Mouse (Mus musculus): ENCODE measurements around the gene R3hdm1. TPM values are rescaled to one million over a fixed set of nuclear protein-coding genes. Genes with fewer than 3 reads are reported as not detected.
A peak's percentile ranks its signal among the peaks of the same experiment; 100 is the strongest.

R3hdm1 gene
- 80.5 and 93.4 TPM in 2 replicates for polyA plus RNA-seq (2015; fragmentation: Nextera tagmentation; extraction: Ambion mirVana)

DNA sequence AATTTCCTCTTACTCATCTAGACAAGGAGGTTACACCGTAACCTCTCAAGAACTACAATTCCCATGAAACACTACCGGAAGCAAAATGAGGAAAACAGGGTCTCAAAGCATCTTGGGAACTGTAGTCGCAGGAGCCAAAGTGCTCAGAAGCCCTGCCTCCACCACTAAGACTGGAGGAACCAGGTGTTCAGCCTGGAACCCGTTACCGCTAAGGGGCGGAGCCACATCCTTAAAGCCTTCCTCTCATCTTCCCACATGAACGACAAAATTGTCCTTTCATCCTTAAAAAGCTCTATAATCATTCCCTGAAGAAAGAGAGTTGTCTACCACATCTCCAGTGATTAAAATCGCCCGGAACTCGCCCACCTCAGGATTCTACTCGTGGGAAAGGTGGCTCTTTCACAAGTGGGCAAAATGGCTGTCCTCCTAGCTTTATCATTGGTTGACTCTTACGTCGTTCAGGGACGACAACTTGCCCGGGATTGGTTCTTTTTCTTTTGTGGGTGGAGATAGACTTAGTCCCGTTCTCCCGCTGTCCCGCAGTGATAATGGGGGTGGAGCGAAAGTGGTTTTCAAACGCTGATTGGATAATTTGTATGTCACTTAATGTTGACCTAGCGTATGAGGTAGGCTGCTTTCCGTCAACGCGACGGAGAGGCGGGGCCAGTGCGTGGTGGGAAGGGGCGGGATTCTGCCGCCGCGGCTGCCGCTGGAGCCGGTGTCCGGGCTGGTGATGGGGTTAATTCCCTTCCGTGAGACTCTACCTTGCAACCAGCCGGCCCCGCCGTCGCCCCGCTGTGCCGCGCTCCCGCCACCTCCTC is at the start of gene R3hdm1, which contains the start of gene Zranb3:
R3hdm1 (plus strand) TSS at position 661 of the 821 bp plus-strand sequence.
Zranb3 (minus strand) TSS at position 407 of the 821 bp plus-strand sequence.
- peaks cover 28% of the 10 kb centered on the region for H3K4me1 ChIP-seq (replicated peaks)
- peak; percentile 99 for ATAC-seq (ENCODE audit: low read depth)

GRCm38 (mm10) chr1:128057269-128057668 is 45.8 kb upstream of the R3hdm1 start:
- Histone ChIP-seq H3K9ac (no peak overlapping the region), H3K9me3 (no peaks in the 10 kb centered on the region), H3K36me3 (no peaks in the 10 kb centered on the region), H3K4me1 (replicated peaks) (no peaks in the 10 kb centered on the region), H3K4me2 (no peak overlapping the region), H3K27me3 (no peaks in the 10 kb centered on the region), H3K4me3 (no peak overlapping the region), H3K27ac (replicated peaks) (no peak overlapping the region)
- ATAC-seq (ENCODE audit: low read depth), result no peak
- WGBS, result 95% methylated on average over 4 of the region's 4 CpGs

More for the DNA sequence above, at the start of gene R3hdm1, which contains the start of gene Zranb3:
- peak within 1 kb of the TSS; percentile 76 for H3K4me2 ChIP-seq
- WGBS, result under 1% methylated on average over 43 of the region's 43 CpGs
- peak within 1 kb of the TSS; percentile 97 for H3K27ac ChIP-seq (replicated peaks)
- H3K36me3 ChIP-seq, result no peaks in the 10 kb centered on the region
- H3K27me3 ChIP-seq, result no peaks in the 10 kb centered on the region
- peak within 1 kb of the TSS; percentile 94 for H3K4me3 ChIP-seq
- peak within 1 kb of the TSS; percentile 95 for H3K9ac ChIP-seq
- no peaks in the 10 kb centered on the region for H3K9me3 ChIP-seq

- 97% methylated on average over 5 of the region's 5 CpGs for WGBS
- no peak overlapping the region for H3K4me2 ChIP-seq
- no peaks in the 10 kb centered on the region for H3K36me3 ChIP-seq
- no peak overlapping the region for H3K9ac ChIP-seq
- no peak for ATAC-seq (ENCODE audit: low read depth)
- H3K4me3 ChIP-seq, result no peak overlapping the region
- no peaks in the 10 kb centered on the region for H3K9me3 ChIP-seq
- no peaks in the 10 kb centered on the region for H3K27me3 ChIP-seq
- H3K4me1 ChIP-seq (replicated peaks), result no peaks in the 10 kb centered on the region
- no peak overlapping the region for H3K27ac ChIP-seq (replicated peaks)
These were observed 44.5 kb upstream of the R3hdm1 start for GRCm38 (mm10) chr1:128058625-128059024.

DNA sequence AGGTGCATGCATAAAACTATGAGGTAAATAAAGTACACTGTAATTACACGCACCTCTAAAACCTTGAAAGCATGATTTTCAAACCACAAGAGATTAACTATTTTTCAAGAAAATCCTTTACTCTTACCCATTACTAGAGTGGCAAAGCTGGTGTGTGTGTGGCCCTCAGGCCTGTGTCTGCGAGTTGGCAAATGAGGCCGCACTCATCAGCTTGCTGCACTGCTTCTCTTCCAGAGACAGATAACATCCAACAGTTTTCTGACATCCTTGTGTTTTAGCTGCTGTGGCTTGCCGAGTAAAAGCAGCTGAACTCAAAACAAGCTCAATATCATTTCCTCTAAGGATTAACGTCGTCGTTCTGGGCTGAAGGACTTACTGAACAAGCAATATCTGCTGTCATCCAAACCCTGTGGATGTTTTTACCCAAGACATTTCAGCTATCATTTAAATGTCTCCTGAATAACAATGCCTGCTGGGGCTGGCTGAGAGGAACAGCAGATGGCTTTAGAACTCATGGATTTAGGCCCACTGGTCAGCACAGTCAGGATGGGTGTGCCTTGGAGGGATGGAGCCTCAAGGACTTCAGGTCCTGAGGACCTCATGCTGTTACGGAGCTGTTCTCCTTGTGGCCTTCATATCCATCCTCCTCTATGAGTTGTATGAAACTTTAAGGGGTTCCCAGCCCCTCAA is 42.3 kb upstream of the R3hdm1 start:
- no peaks in the 10 kb centered on the region for H3K9me3 ChIP-seq
- H3K27me3 ChIP-seq, result no peaks in the 10 kb centered on the region
- H3K4me2 ChIP-seq, result no peak overlapping the region
- no peaks in the 10 kb centered on the region for H3K36me3 ChIP-seq
- no peak overlapping the region for H3K4me3 ChIP-seq
- no peak overlapping the region for H3K27ac ChIP-seq (replicated peaks)
- WGBS, result 78% methylated on average over 8 of the region's 8 CpGs
- ATAC-seq (ENCODE audit: low read depth), result no peak
- H3K9ac ChIP-seq, result no peak overlapping the region
- H3K4me1 ChIP-seq (replicated peaks), result no peaks in the 10 kb centered on the region

GRCm38 (mm10) chr1:128061401-128061800 is 41.7 kb upstream of the R3hdm1 start:
- Histone ChIP-seq H3K27ac (replicated peaks) (no peak overlapping the region), H3K9ac (no peak overlapping the region), H3K4me2 (no peak overlapping the region), H3K4me1 (replicated peaks) (no peaks in the 10 kb centered on the region), H3K4me3 (no peak overlapping the region), H3K9me3 (no peaks in the 10 kb centered on the region), H3K27me3 (no peaks in the 10 kb centered on the region), H3K36me3 (no peaks in the 10 kb centered on the region)
- ATAC-seq (ENCODE audit: low read depth), result no peak
- 88% methylated on average over 1 of the region's 1 CpGs for WGBS

DNA sequence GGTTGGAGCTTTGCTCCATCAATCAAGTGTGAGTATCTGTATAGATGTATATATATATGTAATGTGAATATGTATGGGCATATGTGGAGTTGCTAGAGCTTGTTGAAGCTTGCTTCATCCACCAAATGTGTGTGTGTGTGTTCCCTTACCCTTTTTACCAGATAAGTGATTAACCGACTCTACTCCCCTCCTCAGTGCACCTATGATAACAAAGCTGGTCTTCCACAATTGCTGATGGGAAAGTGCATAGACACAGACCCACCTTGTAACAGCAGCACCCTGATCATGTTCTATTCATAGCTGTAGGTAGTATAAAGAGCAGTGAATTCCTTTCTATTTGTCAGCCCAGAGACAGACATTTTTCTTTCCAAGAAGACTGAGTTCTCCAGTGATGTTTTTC is 40.9 kb upstream of the R3hdm1 start:
- no peak overlapping the region for H3K4me3 ChIP-seq
- H3K9me3 ChIP-seq, result no peaks in the 10 kb centered on the region
- no peaks in the 10 kb centered on the region for H3K27me3 ChIP-seq
- ATAC-seq (ENCODE audit: low read depth), result no peak
- H3K4me2 ChIP-seq, result no peak overlapping the region
- H3K36me3 ChIP-seq, result no peaks in the 10 kb centered on the region
- 86% methylated on average over 1 of the region's 1 CpGs for WGBS
- no peaks in the 10 kb centered on the region for H3K4me1 ChIP-seq (replicated peaks)
- no peak overlapping the region for H3K27ac ChIP-seq (replicated peaks)
- H3K9ac ChIP-seq, result no peak overlapping the region

DNA sequence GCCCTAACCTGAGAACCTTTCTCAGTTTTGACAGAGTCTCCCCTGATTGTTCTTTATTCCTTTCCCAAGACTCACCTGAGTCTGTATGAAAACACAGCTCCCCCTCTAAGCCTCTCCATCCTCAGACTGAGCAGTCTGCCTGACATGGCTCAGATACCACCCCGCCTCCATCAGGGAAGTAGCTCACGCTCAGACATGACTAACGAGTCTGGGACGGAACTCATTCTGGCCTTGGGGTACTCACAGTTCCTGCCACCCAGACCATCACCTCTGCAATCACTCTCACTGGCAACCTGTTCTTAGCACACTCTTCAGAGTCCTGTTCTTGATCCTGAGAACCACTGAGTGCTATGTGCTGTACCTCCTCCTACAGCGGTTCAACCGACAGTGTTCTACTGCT is 38.4 kb upstream of the R3hdm1 start:
- Histone ChIP-seq H3K9ac (no peak overlapping the region), H3K27me3 (no peaks in the 10 kb centered on the region), H3K36me3 (no peaks in the 10 kb centered on the region), H3K4me3 (no peak overlapping the region), H3K9me3 (no peaks in the 10 kb centered on the region), H3K27ac (replicated peaks) (no peak overlapping the region), H3K4me1 (replicated peaks) (0 out of 2 replicates have a peak, but pooled peaks cover 4% of the 10 kb centered on the region), H3K4me2 (no peak overlapping the region)
- no peak for ATAC-seq (ENCODE audit: low read depth)
- 98% methylated on average over 6 of the region's 6 CpGs for WGBS

DNA sequence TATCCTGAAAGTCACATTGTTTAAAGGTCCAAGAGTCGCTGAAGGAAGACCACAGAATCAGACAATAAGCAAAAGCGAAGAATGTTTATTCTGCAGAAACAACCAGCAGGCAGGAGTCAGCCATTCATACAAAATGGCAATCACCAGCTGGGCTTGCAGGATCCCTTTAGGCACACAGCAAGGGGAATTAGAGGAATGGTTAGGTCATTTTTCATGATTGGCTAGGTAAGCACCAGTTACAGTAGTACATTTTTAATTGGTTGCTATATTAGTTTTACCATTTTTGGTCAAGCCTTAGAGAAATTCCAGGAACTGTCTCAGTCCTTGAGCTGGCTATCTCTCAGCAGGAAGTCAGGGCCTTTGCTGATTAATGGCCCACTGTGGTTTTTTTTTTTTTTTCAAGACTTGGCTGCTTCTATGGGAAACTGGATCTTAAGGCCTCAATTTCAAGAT is 34.1 kb upstream of the R3hdm1 start:
- no peak for ATAC-seq (ENCODE audit: low read depth)
- Histone ChIP-seq H3K27me3 (no peaks in the 10 kb centered on the region), H3K4me3 (no peak overlapping the region), H3K27ac (replicated peaks) (no peak overlapping the region), H3K36me3 (no peaks in the 10 kb centered on the region), H3K4me1 (replicated peaks) (0 out of 2 replicates have a peak, but pooled peaks cover 4% of the 10 kb centered on the region), H3K4me2 (no peak overlapping the region), H3K9ac (no peak overlapping the region), H3K9me3 (no peaks in the 10 kb centered on the region)
- 68% methylated on average over 2 of the region's 2 CpGs for WGBS

GRCm38 (mm10) chr1:128070003-128070402 is 33.1 kb upstream of the R3hdm1 start:
- Histone ChIP-seq H3K9ac (no peak overlapping the region), H3K27me3 (no peaks in the 10 kb centered on the region), H3K4me1 (replicated peaks) (0 out of 2 replicates have a peak, but pooled peaks cover 4% of the 10 kb centered on the region), H3K4me2 (no peak overlapping the region), H3K4me3 (no peak overlapping the region), H3K36me3 (no peaks in the 10 kb centered on the region), H3K27ac (replicated peaks) (no peak overlapping the region), H3K9me3 (no peaks in the 10 kb centered on the region)
- no peak for ATAC-seq (ENCODE audit: low read depth)
- 96% methylated on average over 3 of the region's 3 CpGs for whole genome bisulfite sequencing

DNA sequence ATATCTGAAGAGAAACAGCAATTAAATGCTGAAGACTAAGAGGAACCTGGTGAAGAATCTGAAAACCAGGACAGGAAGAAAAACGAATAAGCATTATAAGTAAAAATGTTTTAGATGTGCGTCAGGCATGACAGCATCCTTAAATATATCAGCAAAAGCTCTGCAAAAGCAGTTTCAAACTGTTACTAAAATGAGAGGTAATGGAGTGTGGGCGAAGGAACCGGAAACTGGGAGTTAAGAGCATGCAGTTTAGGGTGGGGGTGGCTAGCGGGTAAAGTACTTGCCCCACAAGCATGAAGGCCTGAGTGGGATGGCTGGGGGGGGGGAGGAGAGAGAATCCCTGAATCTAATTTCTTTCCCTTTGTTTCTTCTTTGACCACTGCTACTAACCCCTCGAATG is 30.1 kb upstream of the R3hdm1 start:
- Histone ChIP-seq H3K27ac (replicated peaks) (no peak overlapping the region), H3K4me1 (replicated peaks) (0 out of 2 replicates have a peak, but pooled peaks cover 4% of the 10 kb centered on the region), H3K4me3 (no peak overlapping the region), H3K4me2 (no peak overlapping the region), H3K9ac (no peak overlapping the region), H3K27me3 (no peaks in the 10 kb centered on the region), H3K36me3 (no peaks in the 10 kb centered on the region), H3K9me3 (no peaks in the 10 kb centered on the region)
- no peak for ATAC-seq (ENCODE audit: low read depth)
- 94% methylated on average over 6 of the region's 6 CpGs for WGBS

GRCm38 (mm10) chr1:128076791-128077479 is 26.2 kb upstream of the R3hdm1 start:
- Histone ChIP-seq H3K27ac (replicated peaks) (no peak overlapping the region), H3K4me3 (no peak overlapping the region), H3K9ac (no peak overlapping the region), H3K9me3 (no peaks in the 10 kb centered on the region), H3K4me2 (no peak overlapping the region), H3K4me1 (replicated peaks) (no peaks in the 10 kb centered on the region), H3K36me3 (0 out of 2 replicates have a peak, but pooled peaks cover 3% of the 10 kb centered on the region), H3K27me3 (no peaks in the 10 kb centered on the region)
- no peak for ATAC-seq (ENCODE audit: low read depth)
- 87% methylated on average over 8 of the region's 8 CpGs for WGBS

DNA sequence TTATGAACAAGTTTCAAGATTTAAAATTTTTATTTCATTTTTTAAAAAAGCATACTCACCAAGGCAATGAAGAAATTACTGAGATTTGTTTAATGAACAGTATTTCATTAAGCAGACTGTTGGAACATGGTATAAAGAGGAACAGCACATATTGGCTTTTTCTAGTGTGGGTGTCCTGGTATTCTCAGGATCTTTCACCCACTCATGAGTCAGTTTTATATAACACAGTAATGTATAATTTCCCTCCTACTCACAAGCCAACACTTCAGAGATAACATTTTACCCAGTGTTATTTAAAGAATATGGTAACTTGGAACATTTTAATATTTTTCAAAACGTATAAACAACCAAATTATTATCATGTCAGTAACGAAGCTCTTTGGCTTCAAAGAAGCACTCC is 25.3 kb upstream of the R3hdm1 start:
- H3K9me3 ChIP-seq, result no peaks in the 10 kb centered on the region
- H3K4me3 ChIP-seq, result no peak overlapping the region
- H3K27ac ChIP-seq (replicated peaks), result no peak overlapping the region
- no peak overlapping the region for H3K9ac ChIP-seq
- peaks cover 2% of the 10 kb centered on the region for H3K4me1 ChIP-seq (replicated peaks)
- no peaks in the 10 kb centered on the region for H3K27me3 ChIP-seq
- 91% methylated on average over 2 of the region's 2 CpGs for WGBS
- H3K4me2 ChIP-seq, result no peak overlapping the region
- 0 out of 2 replicates have a peak, but pooled peaks cover 3% of the 10 kb centered on the region for H3K36me3 ChIP-seq
- no peak for ATAC-seq (ENCODE audit: low read depth)

Data from neural tube, embryonic 13.5 days (tissue).